Mouse (Mus musculus): ENCODE data around the gene Map3k3. TPM values are rescaled to one million over a fixed set of nuclear protein-coding genes. Genes with fewer than 3 reads are reported as not detected.

Gene Map3k3
- total and polyA plus RNA-seq, 2 experiments from 2014 or later = 8.5 to 32.9 TPM

DNA sequence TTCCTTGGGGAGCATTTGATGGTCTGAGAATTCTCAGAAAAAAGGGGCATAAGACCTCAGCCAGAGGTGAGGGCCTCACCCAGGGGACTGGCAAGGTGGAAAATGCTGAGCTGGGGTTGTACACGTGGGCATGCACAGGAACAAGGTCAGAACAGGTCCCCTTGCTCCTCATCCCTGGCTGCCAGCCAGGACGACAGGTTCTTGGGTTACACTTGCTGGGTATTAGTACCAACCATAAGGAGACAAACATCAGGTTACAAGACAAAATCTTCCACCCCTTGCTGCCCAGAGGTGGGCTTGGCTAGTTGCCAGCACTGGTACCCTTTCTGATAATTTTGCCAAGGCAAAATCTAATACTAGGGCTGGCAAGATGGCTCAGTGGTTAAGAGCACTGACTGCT lies 77.8 kb downstream of the Map3k3 start:
- TF ChIP-seq CTCF (IDR thresholded peaks at IDR 0.05; ENCODE audit: low read depth) = no peak
- Histone ChIP-seq H3K27ac (ENCODE audit: low read depth, low read length) (no peak overlapping the region), H3K4me3 (ENCODE audit: low read depth, low read length) (no peak overlapping the region), H3K27me3 (ENCODE audit: insufficient read depth, low read length) (no peaks in the 10 kb centered on the region), H3K36me3 (ENCODE audit: insufficient read depth) (peaks cover 42% of the 10 kb centered on the region), H3K9me3 (ENCODE audit: low read length) (no peaks in the 10 kb centered on the region), H3K9ac (no peak overlapping the region), H3K4me2 (ENCODE audit: low read depth) (no peak overlapping the region), H3K4me1 (ENCODE audit: insufficient read depth) (peaks cover 12% of the 10 kb centered on the region; the same call in 1 of the 2 replicates)
- WGBS = 85% methylated on average over 2 of the region's 2 CpGs
- ATAC-seq = no peak
- DNase-seq = no peak

DNA sequence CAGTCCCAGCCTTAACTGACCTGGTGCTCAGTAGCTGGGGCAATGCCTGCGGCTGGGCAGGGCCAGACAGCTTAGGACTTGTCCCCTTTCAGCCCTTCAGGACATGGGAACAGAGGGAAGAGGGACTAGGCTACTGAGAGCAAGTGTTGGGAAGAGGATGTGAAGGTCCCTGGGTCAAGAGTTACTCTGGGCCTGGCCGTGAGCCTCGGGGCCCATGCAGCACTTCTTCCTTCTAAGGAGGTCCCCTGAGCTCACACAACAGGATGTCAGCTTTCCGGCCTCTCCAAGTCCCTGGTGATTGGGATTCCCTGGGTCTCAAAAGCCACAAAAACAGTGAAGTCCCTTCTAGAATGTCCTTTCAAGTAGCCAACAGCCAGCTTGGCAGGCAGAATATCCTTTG lies 79.1 kb downstream of the Map3k3 start:
- no peaks in the 10 kb centered on the region for H3K27me3 ChIP-seq (ENCODE audit: insufficient read depth, low read length)
- H3K9ac ChIP-seq = no peak overlapping the region
- peaks cover 46% of the 10 kb centered on the region for H3K36me3 ChIP-seq (ENCODE audit: insufficient read depth)
- H3K4me2 ChIP-seq (ENCODE audit: low read depth) = no peak overlapping the region
- 94% methylated on average over 4 of the region's 4 CpGs for WGBS
- no peak for ATAC-seq
- no peaks in the 10 kb centered on the region for H3K9me3 ChIP-seq (ENCODE audit: low read length)
- H3K27ac ChIP-seq (ENCODE audit: low read depth, low read length) = no peak overlapping the region
- DNase-seq = no peak
- H3K4me3 ChIP-seq (ENCODE audit: low read depth, low read length) = no peak overlapping the region
- peaks cover 12% of the 10 kb centered on the region; the same call in 1 of the 2 replicates for H3K4me1 ChIP-seq (ENCODE audit: insufficient read depth)
- no peak for TF ChIP-seq CTCF (IDR thresholded peaks at IDR 0.05; ENCODE audit: low read depth)

DNA sequence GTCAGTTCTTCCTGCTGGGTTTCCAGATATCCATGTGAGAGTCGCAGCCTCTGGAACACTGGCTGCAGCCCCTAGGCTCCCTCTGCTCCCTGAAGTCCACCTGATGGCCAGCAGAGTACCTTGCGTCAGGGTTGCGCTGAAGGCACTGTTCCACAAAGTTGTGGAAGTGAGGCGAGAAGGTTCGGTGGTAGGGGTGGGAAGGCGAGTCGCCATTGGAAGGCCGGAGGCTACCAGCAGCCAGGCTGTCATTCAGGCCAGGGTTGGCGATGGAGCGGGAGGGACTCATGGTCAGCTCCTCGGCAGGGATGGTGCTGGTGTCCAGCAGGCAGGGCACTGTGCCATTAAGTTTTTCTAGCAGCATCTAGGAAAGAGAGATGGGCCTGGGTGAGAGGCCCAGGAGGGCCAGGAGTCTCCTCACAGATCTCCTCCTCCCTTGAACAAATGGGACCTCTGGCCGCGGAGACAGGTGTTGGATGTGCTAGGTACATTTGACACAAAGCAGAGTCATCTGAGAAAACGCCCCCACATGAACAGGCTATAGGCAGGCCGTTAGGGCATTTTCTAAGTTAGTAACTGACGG lies 80.3 kb downstream of the Map3k3 start:
- no peak for DNase-seq
- WGBS = 90% methylated on average over 16 of the region's 16 CpGs
- TF ChIP-seq CTCF (IDR thresholded peaks at IDR 0.05; ENCODE audit: low read depth) = no peak
- no peaks in the 10 kb centered on the region for H3K9me3 ChIP-seq (ENCODE audit: low read length)
- H3K4me2 ChIP-seq (ENCODE audit: low read depth) = no peak overlapping the region
- no peak overlapping the region for H3K27ac ChIP-seq (ENCODE audit: low read depth, low read length)
- H3K9ac ChIP-seq = no peak overlapping the region
- peaks cover 12% of the 10 kb centered on the region; the same call in 1 of the 2 replicates for H3K4me1 ChIP-seq (ENCODE audit: insufficient read depth)
- no peaks in the 10 kb centered on the region for H3K27me3 ChIP-seq (ENCODE audit: insufficient read depth, low read length)
- ATAC-seq = no peak
- no peak overlapping the region for H3K4me3 ChIP-seq (ENCODE audit: low read depth, low read length)
- H3K36me3 ChIP-seq (ENCODE audit: insufficient read depth) = peaks cover 46% of the 10 kb centered on the region

DNA sequence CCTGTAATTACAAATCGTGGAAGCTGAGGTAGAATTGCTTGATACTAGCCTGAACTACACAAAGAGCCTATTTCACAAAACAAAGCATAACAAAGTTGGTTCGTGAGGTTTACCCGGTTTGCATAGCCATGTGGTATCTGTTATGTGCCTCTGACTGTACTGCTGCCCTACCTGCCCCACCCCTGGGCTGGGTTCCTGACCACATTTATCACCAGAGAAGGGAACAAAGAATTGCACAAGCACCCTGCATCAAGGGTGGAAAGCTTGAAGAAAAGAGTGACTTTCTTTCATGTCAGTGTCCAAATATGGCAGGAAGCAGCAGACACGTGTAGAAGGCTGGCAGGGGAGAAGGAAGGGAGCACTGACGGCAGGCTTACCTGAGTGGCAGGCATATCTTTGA lies 83.0 kb downstream of the Map3k3 start:
- no peak overlapping the region for H3K27ac ChIP-seq (ENCODE audit: low read depth, low read length)
- no peak for TF ChIP-seq CTCF (IDR thresholded peaks at IDR 0.05; ENCODE audit: low read depth)
- 87% methylated on average over 5 of the region's 5 CpGs for WGBS
- H3K36me3 ChIP-seq (ENCODE audit: insufficient read depth) = peaks cover 49% of the 10 kb centered on the region
- no peak overlapping the region for H3K9ac ChIP-seq
- ATAC-seq = no peak
- H3K27me3 ChIP-seq (ENCODE audit: insufficient read depth, low read length) = no peaks in the 10 kb centered on the region
- DNase-seq = no peak
- no peak overlapping the region for H3K4me2 ChIP-seq (ENCODE audit: low read depth)
- H3K4me1 ChIP-seq (ENCODE audit: insufficient read depth) = no peaks in the 10 kb centered on the region
- no peaks in the 10 kb centered on the region for H3K9me3 ChIP-seq (ENCODE audit: low read length)
- H3K4me3 ChIP-seq (ENCODE audit: low read depth, low read length) = no peak overlapping the region

DNA sequence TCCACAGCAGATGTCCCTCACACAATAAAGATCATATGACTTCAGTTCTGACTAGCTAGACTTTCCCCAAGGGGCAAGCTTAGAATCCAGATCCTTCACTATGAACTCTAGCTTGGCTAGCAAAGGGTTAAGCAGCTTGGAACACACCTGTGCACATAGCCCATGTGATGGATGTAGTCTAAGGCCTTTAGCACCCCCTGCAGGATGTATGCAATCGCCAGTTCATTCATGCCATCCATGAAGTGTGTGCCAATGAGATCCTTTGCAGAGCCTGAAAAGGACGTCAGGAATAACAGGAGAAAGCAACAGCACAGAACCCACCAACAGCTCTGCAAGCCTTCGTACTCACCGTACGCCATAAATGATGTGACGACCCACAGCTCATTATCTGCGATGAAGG lies 86.4 kb downstream of the Map3k3 start:
- no peak overlapping the region for H3K4me2 ChIP-seq (ENCODE audit: low read depth)
- no peaks in the 10 kb centered on the region for H3K9me3 ChIP-seq (ENCODE audit: low read length)
- no peak overlapping the region for H3K9ac ChIP-seq
- peaks cover 32% of the 10 kb centered on the region for H3K36me3 ChIP-seq (ENCODE audit: insufficient read depth)
- ATAC-seq (no peak), DNase-seq (no peak)
- H3K4me1 ChIP-seq (ENCODE audit: insufficient read depth) = no peaks in the 10 kb centered on the region
- WGBS = 73% methylated on average over 7 of the region's 7 CpGs
- no peaks in the 10 kb centered on the region for H3K27me3 ChIP-seq (ENCODE audit: insufficient read depth, low read length)
- H3K27ac ChIP-seq (ENCODE audit: low read depth, low read length) = no peak overlapping the region
- peak; percentile 55 for TF ChIP-seq CTCF (IDR thresholded peaks at IDR 0.05; ENCODE audit: low read depth)
- no peak overlapping the region for H3K4me3 ChIP-seq (ENCODE audit: low read depth, low read length)

DNA sequence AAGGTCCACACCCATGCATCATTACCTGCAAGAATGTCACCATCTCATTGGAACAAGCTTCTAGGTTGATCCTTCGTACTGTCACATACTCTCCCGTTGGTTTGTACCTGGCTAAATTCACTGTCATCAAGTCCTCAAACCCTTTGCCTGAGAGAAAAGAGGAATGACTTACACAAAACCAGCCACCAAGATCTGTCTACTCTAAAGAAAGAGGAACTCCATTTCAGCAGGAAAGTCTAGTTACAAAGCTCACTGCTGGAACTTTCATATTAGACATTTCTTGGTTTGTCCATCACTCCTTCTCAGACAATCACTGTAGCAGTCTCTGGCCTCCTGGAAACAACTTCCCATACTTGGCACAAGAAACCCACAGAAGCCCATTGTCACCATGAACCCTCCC lies 88.8 kb downstream of the Map3k3 start:
- no peak overlapping the region for H3K4me2 ChIP-seq (ENCODE audit: low read depth)
- H3K36me3 ChIP-seq (ENCODE audit: insufficient read depth) = peaks cover 13% of the 10 kb centered on the region
- WGBS = 97% methylated on average over 2 of the region's 2 CpGs
- H3K27ac ChIP-seq (ENCODE audit: low read depth, low read length) = no peak overlapping the region
- no peaks in the 10 kb centered on the region for H3K4me1 ChIP-seq (ENCODE audit: insufficient read depth)
- no peak for ATAC-seq
- no peaks in the 10 kb centered on the region for H3K9me3 ChIP-seq (ENCODE audit: low read length)
- TF ChIP-seq CTCF (IDR thresholded peaks at IDR 0.05; ENCODE audit: low read depth) = no peak
- no peak for DNase-seq
- no peaks in the 10 kb centered on the region for H3K27me3 ChIP-seq (ENCODE audit: insufficient read depth, low read length)
- no peak overlapping the region for H3K4me3 ChIP-seq (ENCODE audit: low read depth, low read length)
- no peak overlapping the region for H3K9ac ChIP-seq

DNA sequence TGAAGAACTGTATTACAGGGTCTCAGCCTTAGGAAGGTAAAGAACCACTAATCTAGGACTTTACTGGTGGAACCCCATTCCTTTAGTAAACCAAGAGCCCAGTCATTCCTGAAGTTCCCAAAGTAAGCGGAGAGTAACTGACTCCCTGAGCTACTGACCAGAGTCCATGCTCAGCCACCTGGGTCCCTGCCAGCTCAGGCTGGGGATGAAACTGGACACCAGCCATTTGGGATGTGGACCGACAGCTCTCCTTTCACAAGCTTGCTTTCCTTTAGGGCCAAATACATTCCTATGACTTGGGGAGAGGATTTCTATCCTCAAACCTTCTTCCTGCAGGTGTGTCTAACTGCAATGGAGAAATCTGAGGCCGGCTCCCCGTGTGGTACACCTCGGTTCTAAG lies 90.0 kb downstream of the Map3k3 start:
- peaks cover 11% of the 10 kb centered on the region; the same call in 1 of the 2 replicates for H3K36me3 ChIP-seq (ENCODE audit: insufficient read depth)
- no peak for TF ChIP-seq CTCF (IDR thresholded peaks at IDR 0.05; ENCODE audit: low read depth)
- no peaks in the 10 kb centered on the region for H3K9me3 ChIP-seq (ENCODE audit: low read length)
- WGBS = 81% methylated on average over 5 of the region's 5 CpGs
- ATAC-seq (no peak), DNase-seq (no peak)
- H3K27me3 ChIP-seq (ENCODE audit: insufficient read depth, low read length) = no peaks in the 10 kb centered on the region
- H3K4me3 ChIP-seq (ENCODE audit: low read depth, low read length) = no peak overlapping the region
- H3K27ac ChIP-seq (ENCODE audit: low read depth, low read length) = no peak overlapping the region
- no peaks in the 10 kb centered on the region for H3K4me1 ChIP-seq (ENCODE audit: insufficient read depth)
- H3K9ac ChIP-seq = no peak overlapping the region
- no peak overlapping the region for H3K4me2 ChIP-seq (ENCODE audit: low read depth)
